Mouse (Mus musculus): Measurements from ENCODE around the gene Mccc2. TPM values are rescaled to one million over a fixed set of nuclear protein-coding genes. Genes with fewer than 3 reads are reported as not detected.

The Mccc2 gene
- polyA plus RNA-seq, 1 experiment, result 19.0 TPM

DNA sequence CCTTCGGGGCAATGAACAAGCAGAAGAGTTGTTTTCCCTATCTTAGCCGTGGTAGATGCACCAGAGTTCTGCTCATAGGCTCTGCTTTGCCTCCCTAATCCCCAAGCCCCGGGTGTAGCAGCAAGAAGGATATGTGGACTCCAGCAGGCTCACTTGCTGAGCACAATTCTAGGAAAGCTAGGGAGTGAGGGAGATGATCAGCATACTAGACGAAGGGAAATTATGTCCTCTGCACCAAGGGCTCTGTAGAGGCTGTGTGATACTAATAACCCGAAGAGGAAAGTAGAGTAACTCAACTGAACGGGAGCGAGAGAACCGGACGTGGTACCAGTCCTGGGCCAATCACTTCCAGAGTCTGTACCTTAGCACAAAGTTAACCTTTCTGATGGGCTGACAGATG lies 114.5 kb downstream of the Mccc2 start, which contains the start of gene Cartpt:
Gene Cartpt, minus strand, starts transcription at position 127 of the 400 bp plus-strand sequence.
- TF ChIP-seq CTCF (IDR thresholded peaks at IDR 0.05; ENCODE audit: insufficient read depth, low read length), result no peak
- no peak for TF ChIP-seq POLR2A (IDR thresholded peaks at IDR 0.05; ENCODE audit: borderline replicate concordance, extremely low read depth, low read depth, low read length)
- Histone ChIP-seq H3K4me1 (ENCODE audit: control insufficient read depth, insufficient read depth, low read length) (no peaks in the 10 kb centered on the region), H3K4me3 (replicated peaks; ENCODE audit: extremely low read depth, low read depth, low read length) (no peak within 1 kb of the TSS)
- WGBS, result 52% methylated on average over 9 of the region's 9 CpGs
- DNase-seq, result no peak

DNA sequence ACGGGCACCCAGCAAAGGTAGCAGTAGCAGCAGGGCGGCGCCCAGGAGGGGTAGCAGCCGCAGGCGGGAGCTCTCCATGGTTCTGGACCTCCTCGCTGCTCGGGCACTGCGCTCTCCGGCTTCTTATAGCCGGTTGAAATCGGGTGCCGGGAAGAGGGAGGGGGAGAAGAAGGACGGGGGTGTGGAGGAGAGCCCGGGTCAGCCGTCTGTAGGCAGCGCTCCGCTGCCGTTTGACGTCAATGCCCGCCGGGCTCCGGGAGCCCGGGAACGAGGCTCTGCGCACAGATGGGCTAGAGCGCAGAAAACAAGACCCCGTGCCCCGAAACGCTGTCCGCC lies 114.9 kb downstream of the Mccc2 start:
- 2% methylated on average over 30 of the region's 30 CpGs for WGBS
- Histone ChIP-seq H3K4me3 (replicated peaks; ENCODE audit: extremely low read depth, low read depth, low read length) (no peak overlapping the region), H3K4me1 (ENCODE audit: control insufficient read depth, insufficient read depth, low read length) (no peaks in the 10 kb centered on the region)
- DNase-seq, result peak; percentile 6
- TF ChIP-seq CTCF (IDR thresholded peaks at IDR 0.05; ENCODE audit: insufficient read depth, low read length) (no peak), POLR2A (IDR thresholded peaks at IDR 0.05; ENCODE audit: borderline replicate concordance, extremely low read depth, low read depth, low read length) (no peak)

DNA sequence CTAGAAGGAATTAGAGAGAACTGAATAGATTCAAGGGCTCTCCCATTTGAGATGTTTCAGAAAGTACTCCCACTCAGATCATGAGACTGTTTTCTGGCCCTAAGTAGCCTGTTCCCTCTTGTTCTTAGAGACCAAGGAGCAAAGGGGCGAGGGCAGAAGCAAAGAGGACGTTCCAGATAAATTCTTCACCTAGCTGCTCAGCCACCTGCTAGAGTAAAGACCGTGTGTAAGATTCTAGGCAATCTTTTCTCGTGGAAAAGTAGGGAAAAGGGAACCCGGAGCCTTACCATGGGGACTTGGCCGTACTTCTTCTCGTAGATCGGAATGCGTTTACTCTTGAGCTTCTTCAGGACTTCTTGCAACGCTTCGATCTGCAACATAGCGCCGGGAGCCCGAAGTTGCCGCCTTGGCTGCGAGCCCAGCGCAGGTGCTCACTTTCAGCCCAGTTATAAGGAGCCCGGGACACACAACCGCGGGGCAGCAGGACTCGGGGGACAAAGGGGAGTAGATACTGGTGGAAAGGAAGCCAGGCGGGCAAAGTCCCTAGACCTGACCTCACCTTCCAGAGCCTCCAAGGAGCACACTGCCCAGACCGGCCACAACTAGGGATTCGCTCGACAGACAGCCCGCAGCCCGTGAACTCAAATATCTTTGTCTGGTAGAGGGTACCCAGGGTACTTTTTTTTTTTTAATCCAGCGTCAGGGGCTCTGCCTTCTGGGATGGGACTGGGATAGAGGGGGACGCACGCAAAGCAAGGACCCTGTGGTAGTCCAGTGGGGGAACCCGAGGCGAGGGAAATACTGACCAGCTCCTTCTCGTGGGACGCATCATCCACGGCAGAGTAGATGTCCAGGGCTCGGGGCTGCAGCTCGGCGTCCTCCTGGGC lies 115.5 kb downstream of the Mccc2 start:
- 10% methylated on average over 38 of the region's 38 CpGs for WGBS
- TF ChIP-seq POLR2A (IDR thresholded peaks at IDR 0.05; ENCODE audit: borderline replicate concordance, extremely low read depth, low read depth, low read length) (no peak), CTCF (IDR thresholded peaks at IDR 0.05; ENCODE audit: insufficient read depth, low read length) (no peak)
- DNase-seq, result no peak
- no peaks in the 10 kb centered on the region for H3K4me1 ChIP-seq (ENCODE audit: control insufficient read depth, insufficient read depth, low read length)
- no peak overlapping the region for H3K4me3 ChIP-seq (replicated peaks; ENCODE audit: extremely low read depth, low read depth, low read length)

DNA sequence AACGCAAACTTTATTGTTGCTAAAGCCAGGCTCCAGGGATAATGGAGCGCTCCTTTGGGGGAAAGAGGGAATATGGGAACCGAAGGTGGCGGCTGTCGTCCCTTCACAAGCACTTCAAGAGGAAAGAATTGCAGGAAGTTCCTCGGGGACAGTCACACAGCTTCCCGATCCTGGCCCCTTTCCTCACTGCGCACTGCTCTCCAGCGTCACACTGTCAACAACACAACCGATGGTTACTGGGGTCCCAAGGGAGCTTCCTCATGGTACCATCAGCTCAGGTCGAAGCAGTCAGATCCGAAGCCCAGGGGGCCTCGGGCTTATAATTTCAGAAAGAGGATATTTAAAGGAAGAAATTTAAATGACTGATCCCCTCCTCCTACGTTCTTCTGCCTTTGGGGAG lies 116.6 kb downstream of the Mccc2 start:
- Histone ChIP-seq H3K4me3 (replicated peaks; ENCODE audit: extremely low read depth, low read depth, low read length) (no peak overlapping the region), H3K4me1 (ENCODE audit: control insufficient read depth, insufficient read depth, low read length) (no peaks in the 10 kb centered on the region)
- TF ChIP-seq POLR2A (IDR thresholded peaks at IDR 0.05; ENCODE audit: borderline replicate concordance, extremely low read depth, low read depth, low read length) (no peak), CTCF (IDR thresholded peaks at IDR 0.05; ENCODE audit: insufficient read depth, low read length) (no peak)
- 21% methylated on average over 14 of the region's 14 CpGs for WGBS
- DNase-seq, result no peak

Other genes with a start within 250 kb of the Mccc2 start
- 0.21 TPM in 1 of 2 replicates, not detected in the other for gene Cartpt, start 114.5 kb downstream of the Mccc2 start, polyA plus RNA-seq (2012; rRNA removed)
- gene Bdp1, start 88.4 kb upstream of the Mccc2 start, polyA plus RNA-seq (2012; rRNA removed), result 2.1 and 2.9 TPM in 2 replicates
- 2.8 and 5.1 TPM in 2 replicates for gene Serf1, start 92.4 kb upstream of the Mccc2 start, polyA plus RNA-seq (2012; rRNA removed)
- 12.1 and 12.7 TPM in 2 replicates for gene Smn1, start 109.2 kb upstream of the Mccc2 start, polyA plus RNA-seq (2012; rRNA removed)
- 1.9 and 2.3 TPM in 2 replicates for gene Naip2, start 186.5 kb upstream of the Mccc2 start, polyA plus RNA-seq (2012; rRNA removed)
- gene Naip5, start 230.7 kb upstream of the Mccc2 start, polyA plus RNA-seq (2012; rRNA removed), result 2.1 and 2.3 TPM in 2 replicates

All from lung, adult 2 months (tissue).